Mouse (Mus musculus): Measurements from ENCODE around the gene Pum1.

Gene Pum1

GRCm38 (mm10) chr4:130814742-130815330 is 151.7 kb downstream of the Pum1 start:
- DNase-seq (ENCODE audit: low read depth, low spot score) = no peak

GRCm38 (mm10) chr4:130815860-130816259 is 152.7 kb downstream of the Pum1 start:
- DNase-seq (ENCODE audit: low read depth, low spot score) = no peak

GRCm38 (mm10) chr4:130819806-130820205 is 156.7 kb downstream of the Pum1 start:
- no peak for DNase-seq (ENCODE audit: low read depth, low spot score)

GRCm38 (mm10) chr4:130820594-130821255 is 157.6 kb downstream of the Pum1 start:
- DNase-seq (ENCODE audit: low read depth, low spot score) = no peak

GRCm38 (mm10) chr4:130828851-130829673 is 165.9 kb downstream of the Pum1 start:
- no peak for DNase-seq (ENCODE audit: low read depth, low spot score)

Measured in A20 (cell line).